Mouse (Mus musculus) erythroblast, adult 5-6 weeks (primary cell): ENCODE results near the gene Traf6. TPM values are rescaled to one million over a fixed set of nuclear protein-coding genes. Genes with fewer than 3 reads are reported as not detected.
A peak's percentile ranks its signal among the peaks of the same experiment; 100 is the strongest.

ENCODE experiments used
- ATAC-seq: replicated peaks from 2 replicates; pipeline ENCODE4 v1.8.0; 2016; ENCODE audit warnings: moderate number of reproducible peaks, mild to moderate bottlenecking, moderate TSS enrichment, inconsistent platforms; ENCODE audit not compliant: poor library complexity, low FRiP score, severe bottlenecking
- total RNA-seq, 2 experiments: library from RNA; stranded (forward) in 1 of 2; stranded (reverse) in 1 of 2; fragments of 150-400 nt in 1 of 2; fragments of 200-764, 138-1000 nt in 1 of 2; gene quantifications; 2 replicates each; pipeline versions ENCODE4 v1.2.3 to v1.2.4; 2015 to 2017; ENCODE audit warnings: low replicate concordance in 2 of 2

Traf6 gene
- total RNA-seq (2015; ENCODE audit: low replicate concordance) (4.8 TPM in 2 replicates), total RNA-seq (2017; ENCODE audit: low replicate concordance) (2.2 and 5.7 TPM in 2 replicates)

DNA sequence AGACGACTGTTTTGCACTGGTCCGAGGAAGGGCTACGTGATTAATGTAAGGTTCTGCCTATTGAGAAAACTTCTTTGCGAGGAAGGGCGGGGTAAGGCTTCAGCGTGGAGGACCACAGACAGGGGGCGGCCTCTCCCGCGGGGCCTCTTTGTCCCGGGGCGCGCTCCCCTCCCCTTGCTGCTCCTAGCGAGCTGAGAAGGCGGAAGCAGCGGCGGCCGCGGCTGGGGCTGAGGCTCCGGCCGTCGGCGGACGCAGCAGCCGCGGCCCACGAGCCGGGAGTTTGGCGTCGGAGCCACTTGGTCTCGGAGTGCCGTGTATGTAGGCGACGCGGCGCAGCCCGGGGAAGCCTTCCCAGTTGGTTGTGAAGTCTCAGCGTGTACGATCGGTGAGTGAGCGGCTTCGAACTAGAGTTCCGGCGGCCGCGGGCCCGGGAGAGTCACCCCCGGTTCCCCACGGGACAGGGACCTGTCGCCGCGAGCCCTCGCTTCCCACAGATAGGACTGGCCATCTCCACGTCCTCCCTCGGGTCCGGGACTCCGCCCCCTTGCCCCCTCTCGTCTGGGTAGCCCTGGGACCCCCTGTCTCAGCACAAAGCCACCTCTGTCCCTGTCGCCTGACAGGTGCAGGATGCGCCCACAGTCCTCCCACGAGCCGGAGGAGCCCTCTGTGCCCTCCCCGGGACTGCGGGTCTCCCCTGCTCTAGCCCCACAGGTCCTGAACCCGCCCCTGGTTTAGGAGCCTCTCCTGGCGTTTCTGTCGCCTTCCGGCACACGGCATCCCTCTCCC lies at the start of gene Traf6:
TSS of gene Traf6 (plus strand) at position 194 of the 786 bp plus-strand sequence.
- peak; percentile 85 for ATAC-seq

DNA sequence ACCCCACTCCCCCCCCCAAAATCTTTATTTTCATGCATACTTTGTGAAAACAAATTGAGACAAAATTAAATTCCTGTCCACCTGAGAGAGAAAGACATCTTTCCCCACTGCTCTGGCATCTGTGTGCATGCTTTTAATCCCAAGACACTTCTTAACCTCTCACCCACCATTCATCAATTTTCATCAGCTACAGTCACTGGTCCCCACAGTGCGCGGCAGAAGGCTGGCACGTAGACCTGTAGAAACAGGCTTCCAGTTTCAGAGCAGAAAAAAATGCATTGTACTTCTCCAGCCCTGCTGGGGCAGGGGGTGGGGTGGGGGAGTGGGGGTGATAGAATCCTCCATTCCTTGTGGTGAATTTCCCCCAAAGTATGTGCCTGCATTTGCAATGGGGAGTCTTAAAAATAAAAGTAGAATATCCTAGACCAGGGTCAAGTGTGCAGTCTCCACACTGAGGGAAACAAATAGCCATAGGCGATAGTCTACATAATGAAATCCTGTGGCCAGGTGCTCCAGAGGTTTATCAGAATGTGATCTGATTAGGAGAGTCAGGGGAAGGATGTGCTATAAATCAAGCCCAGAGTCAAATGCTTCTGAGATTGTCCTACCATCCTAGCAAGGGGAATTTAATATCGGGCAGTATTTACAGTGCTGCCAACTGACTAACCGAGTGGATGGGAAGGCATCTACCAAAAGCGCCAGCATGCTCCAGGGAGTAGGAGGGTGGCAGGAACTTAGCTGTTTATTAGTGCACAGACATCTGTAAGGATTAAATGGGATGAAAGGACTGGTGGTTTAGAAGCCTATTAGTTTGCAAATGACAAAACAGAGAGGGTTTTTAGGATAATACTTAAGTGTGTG lies 39.0 kb upstream of the Traf6 start:
- ATAC-seq: no peak

DNA sequence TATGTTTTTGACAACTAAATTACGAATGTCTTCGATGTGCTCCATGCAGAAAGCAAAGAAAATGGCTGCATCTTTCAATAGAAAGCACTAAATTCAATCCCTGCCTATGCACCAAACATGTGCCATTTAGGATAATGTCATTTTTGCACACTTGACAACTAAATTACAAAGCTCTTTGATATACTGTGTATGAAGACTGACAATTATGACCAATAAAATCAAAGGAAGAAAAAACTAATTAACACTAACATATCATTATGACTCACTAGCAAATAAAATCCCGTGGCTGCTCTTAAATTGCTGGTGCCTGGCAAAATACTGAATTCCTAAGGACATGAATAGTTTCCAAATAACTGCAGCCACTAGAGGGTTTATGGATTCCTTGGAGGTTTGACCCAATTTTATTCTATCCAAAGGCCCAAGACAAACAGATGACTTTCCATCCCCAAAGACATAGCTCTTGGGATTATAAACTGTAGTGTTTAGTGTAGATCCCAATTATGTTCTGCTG lies 38.3 kb upstream of the Traf6 start:
- no peak for ATAC-seq

DNA sequence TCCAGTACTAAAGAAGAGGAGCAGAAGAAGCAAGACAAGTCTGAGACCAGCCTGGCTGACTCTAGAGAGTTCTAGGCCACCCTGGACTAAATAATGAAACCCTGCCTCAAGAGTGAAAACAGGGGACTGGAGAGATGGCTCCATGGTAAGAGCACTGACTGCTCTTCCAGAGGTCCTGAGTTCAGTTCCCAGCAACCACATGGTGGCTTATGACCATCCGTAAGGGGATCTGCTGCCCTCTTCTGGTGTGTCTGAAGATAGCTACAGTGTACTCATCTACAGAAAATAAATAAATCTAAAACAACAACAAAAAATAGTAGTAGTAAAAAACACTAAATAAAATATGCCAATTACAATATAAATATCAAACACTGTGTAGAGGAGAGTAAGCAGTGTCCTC lies 32.4 kb upstream of the Traf6 start:
- ATAC-seq: no peak

DNA sequence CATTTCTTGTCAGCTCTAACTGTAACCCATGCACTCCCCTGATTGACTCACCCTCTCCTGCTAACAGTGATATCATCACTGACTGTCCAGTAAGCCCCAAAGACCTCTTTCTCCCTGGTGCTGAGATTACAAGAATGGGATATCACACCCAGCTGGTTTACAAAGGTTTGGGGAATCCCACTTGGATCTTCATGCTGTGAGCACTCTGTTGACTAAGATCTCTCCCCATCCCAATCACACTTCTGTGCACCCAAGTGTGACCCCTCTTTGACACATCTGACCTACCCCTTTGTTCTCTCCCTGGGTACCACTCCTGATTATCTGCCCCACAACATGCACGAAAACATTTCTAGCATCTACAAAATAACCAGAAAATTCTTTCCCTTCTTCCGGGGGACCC lies 29.9 kb upstream of the Traf6 start:
- ATAC-seq: no peak

DNA sequence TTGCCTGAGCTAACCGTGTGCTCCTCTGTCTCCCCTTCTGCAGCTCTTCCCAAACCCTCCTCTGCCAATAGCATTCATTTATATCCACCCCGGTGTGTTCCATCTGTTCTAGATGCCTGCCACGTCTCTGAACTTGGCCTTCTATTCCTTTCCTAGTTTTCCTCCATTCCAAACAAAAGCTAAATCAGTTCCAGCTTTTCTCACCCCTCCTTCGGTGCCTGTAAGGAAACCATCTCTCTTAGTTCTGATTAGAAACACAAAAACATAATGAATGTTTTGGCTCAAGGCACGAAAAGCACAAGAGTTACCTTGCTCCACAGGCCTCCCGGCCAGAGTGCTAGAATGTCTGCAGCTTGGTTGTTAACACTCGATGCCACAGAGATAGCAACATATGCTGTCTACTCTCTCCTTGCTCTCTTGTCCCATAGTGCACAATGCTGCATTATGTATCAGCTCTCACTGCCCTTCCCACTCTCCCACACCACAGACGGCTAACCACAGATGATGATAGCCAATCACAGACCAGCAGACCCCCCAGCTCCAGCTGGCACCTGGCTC lies 29.0 kb upstream of the Traf6 start, which contains the start of the genes Rag1 and B230118H07Rik:
TSS of gene Rag1 (minus strand) at position 388 of the 558 bp plus-strand sequence.
TSS of gene B230118H07Rik (minus strand) at position 419 of the 558 bp plus-strand sequence.
- no peak for ATAC-seq

DNA sequence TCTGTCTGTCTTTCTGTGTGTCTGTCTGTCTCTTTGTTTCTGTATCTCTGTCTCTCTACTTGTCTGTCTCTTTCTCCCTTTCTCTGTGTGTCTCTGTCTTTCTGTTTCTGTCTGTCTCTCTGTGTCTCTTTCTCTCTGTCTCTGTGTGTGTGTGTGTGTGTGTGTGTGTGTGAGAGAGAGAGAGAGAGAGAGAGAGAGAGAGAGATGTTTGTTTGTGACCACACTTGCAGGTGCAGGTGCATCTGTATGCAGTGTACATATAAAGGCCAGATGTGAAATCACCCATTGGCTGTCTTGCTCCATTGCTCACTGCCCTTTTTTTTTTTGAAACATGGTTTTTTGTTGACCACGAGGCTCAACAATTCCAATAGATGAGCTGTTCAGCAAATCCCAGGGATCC lies 27.8 kb upstream of the Traf6 start:
- no peak for ATAC-seq

DNA sequence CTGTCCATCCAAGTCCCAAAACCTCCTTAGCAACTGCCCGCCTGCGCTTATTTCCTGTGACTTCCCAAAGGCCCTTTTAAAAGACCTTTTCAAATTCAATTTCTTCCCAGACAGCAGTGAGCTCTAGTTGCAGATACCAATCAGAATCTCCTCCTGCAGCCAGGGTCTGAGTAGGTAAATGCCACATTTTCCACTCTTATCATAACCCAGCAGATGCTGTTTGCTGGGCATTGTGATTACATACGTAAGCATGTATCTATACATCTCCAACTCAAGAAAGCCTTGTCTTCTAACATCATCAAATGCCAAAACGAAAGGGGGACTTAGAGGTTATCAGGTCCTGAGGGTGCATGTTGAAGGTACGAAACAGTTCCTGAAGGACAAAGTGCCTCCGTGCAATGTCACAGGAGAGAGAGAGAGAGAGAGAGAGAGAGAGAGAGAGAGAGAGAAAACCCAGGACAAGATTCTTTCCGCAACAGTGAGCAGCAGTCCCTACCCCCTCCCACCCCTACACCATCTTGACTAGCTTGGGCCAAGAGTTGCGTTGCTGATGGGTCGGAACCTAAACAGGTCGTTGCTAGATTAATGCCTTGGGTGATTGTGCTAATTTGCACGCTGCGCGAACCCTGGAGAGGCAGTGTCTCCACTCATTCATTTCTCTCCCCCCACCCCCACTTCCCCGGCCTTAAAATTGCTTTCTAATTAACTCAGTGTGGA lies 25.9 kb upstream of the Traf6 start:
- no peak for ATAC-seq

DNA sequence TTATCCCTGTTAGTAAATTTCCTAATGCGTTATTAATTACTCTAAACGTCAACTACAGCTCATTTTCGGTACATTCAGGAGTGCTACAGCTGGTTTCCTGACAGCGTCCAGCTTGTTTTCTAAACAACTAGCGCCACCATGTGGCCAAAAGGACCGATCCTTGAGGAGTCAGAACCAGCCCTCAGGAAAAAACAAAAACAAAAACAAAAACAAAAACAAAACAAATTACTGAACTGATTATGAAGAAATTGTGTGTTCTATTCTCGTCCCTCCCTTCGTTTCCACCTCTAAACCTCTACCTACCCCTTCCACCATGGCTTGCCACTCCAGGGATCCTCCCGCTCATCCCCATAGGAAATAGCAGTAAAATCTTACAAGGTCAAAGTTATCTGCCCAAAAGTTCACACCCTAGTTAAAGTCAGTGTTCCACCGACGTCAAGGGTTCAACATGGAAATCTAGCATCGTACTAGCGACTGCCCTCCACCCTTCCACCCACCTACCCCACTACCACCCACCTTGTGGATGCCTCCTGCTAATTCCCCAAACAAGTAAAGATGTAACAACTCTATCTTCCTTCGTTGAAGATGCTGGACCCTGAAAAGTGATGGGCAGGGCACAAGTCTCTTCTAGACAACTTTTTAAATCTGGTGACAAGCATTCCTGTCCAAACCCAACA lies 25.2 kb upstream of the Traf6 start:
- no peak for ATAC-seq

DNA sequence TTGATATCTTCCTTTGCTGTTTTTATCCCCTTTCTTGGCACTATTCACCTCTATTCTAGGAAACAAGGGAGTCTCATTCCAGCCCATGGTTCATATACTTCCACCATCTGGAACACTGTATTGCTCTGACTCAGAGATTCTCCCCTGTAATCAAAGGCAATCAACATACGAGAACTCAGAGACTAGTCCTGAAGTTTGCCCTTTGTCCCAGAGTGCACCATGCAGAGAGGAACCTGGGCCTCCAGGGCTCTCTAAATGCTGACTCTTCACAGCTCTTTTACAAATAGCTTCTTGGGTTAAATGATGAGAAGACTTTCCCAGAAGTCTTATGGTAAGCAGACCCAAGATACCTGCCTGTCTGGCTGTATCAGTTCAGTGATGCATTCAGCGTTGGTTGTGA lies 17.7 kb upstream of the Traf6 start:
- no peak for ATAC-seq

DNA sequence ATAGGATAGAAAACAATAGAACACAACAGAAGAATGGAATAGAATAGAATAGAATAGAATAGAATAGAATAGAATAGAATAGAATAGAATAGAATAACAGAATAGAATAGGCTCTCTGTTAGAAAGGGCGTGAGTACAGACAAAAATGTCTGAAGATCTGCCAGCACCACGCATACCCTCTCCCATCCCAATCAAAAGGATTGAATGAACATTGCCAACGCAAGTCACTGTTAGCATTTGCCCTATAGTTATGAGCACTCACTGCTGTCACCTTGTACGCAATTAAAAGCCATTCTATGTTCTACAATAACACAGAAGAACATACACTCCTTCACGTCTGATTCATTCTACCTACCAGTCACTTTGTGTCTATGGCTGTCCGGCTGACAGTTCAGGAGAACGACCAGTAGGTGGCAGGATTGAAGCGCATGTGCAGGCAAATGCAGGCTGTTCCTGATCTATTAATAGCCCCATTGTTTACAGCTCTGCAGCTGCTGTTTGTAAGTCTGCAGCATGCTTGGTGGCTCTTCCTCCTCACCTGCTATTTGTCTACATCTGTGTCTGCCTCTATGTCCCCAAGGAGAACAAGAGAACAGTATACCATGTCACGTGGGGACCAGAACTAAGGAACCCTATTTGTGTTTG lies 13.0 kb upstream of the Traf6 start:
- peak; percentile 73 for ATAC-seq

DNA sequence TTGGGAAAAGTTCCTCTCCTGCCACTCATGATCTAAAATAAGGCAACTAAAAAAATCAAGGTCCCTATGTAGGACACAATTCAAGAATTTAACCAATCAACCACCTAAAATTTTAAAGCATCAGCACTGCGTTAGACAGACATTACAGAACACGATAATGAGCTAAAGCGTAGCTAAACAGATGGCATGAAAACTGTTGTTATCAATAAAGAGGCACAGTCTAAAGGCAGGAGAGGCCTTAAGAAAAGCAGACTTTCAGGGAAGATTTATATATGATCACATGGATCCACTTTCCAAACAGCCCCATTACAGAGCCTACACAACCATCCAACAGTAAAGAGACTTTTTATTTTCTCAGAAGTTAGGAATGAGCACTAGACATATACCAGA lies 12.5 kb upstream of the Traf6 start:
- ATAC-seq: no peak

DNA sequence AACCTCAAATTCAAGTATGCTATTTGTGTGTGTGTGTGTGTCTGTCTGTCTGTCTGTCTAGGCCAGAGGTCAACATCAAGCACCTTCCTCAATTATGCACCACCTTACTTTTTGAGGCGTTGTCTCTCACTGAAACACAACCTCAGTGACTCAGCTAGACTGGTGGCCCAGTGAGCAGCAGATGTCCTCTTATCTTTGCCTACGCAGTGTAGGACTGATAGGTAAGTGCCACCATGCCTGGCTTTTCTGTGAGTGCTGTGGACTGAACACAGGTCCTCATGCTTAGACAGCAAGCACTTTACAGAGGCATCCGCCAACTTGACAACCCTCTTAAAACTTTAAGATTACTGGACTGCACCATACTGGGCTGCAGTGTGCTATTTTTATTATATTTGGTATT lies 9.5 kb upstream of the Traf6 start:
- no peak for ATAC-seq

DNA sequence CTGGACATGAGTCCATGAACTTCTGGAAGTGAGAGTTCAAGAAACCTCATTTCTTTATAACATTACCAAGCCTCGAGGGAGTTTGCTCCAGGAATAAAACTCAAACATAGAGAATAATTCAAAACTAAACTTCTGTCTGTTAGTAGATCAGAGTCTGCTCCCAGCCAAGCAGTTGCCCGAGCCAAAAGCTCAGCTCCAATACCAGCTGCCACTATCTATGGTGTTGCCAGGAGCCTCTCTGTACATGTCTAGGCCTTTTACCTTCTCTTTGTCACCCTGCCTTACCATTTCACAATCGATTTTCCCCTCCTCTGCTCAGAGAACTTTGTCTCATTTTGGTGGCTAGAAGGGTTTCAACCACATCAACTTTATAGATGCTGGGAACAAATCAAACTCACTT lies 4.7 kb upstream of the Traf6 start:
- no peak for ATAC-seq

DNA sequence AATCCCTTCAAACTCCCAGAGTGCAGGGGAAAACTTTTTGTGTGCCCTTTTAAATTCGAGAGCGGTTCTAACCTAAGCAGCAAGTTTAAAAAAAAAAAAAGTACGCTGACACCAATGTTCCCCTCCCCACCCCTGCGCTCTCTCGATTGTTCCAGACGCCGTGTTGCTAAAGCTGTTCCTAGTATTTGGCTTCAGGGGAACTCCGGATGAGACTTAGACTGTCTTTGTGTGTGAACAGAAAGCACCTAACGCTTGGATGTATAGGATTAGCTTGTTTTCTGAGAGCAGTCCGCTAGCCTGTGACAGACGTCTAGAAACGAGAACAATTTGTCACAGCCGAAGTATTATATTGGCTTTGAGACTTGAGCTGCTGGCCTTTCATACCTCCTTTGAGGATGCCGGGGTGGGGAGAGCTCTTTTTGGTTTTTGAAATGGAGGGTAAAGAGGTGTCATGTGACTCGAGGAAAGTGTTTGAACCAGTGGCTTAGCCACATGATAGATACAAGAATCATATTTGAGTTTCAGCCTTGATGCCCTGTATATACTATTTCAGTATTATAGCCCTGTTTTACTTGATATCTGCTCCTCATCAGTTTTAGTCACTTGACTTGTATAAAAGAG lies 1.0 kb downstream of the Traf6 start:
- ATAC-seq: no peak

DNA sequence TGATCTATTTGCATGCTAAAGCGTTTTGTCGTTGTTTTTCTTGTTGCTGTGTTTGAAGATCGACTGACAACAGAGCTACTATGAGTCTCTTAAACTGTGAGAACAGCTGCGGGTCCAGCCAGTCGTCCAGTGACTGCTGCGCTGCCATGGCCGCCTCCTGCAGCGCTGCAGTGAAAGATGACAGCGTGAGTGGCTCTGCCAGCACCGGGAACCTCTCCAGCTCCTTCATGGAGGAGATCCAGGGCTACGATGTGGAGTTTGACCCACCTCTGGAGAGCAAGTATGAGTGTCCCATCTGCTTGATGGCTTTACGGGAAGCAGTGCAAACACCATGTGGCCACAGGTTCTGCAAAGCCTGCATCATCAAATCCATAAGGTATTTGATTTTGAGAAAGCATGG lies 6.2 kb downstream of the Traf6 start:
- ATAC-seq: no peak

DNA sequence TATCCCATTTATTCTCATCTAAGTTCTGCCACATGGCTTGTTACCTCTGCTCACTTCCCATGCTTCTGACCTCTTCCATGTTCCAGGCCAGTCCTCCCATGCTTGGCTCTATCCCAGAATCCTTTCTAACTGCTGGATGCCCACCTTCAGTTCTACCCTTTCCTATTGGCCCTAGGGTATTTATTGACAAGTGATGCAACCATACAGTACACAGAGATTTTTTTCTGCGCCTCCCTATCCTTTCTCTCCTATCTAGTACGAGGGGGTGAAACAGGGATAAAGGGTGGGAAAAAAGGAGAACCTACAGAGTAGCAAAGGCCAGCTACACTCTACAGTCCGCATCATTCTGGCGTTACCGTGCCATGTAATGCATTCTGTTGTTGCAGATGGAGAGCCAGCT lies 9.8 kb downstream of the Traf6 start:
- no peak for ATAC-seq

DNA sequence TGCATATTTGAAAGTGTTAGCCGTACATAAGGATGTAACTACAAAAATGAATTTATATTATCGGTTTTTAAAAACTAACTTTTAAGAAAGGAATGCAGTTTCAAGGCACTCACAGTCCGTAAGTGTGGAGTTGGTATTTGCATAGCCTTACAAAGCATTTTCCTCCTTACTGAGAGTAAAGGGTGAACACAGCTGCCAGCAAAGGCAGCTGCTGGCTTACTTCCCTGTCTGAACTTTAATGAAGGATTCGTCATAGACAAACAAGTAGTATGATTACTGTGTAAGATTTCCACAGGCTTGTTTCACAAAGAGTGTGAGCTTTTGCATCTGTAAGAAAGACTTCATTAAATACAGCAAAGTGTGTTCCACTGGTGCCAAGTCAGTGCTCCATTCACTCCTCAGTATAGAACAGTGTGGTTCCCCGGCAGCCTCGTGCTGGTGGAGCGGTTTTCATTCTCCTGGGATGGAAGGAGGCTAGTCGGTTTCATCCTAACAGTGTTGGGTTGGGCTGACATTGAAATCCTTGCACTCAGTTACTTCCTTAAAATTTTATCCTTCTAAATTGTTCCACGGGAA lies 12.1 kb downstream of the Traf6 start:
- no peak for ATAC-seq
